Mouse (Mus musculus) ES-E14 (cell line): ENCODE measurements at regions not wholly inside any gene's neighbourhood (a gene's known extent, or its start where the extent isn't known, plus 50 kb on each side); places are given as distances from the start of the nearest gene placed in this dataset.
A peak's percentile ranks its signal among the peaks of the same experiment; 100 is the strongest.
"Not testable (repeated sequence)": the region's sequence is repeated elsewhere in the genome, so short reads cannot be mapped to it uniquely, and the experiment has no call there.

ENCODE experiments used
- DNase-seq: peaks from one replicate; pipeline ENCODE4 v3.0.0-alpha.2; 2013; ENCODE audit warnings: low read depth, low spot score
- H3K27ac ChIP-seq: 2 replicates; pipeline ENCODE4 v1.5.1; 2012; ENCODE audit warnings: low read depth, mild to moderate bottlenecking, low read length, moderate library complexity, mixed read lengths; ENCODE audit not compliant: poor library complexity, insufficient read depth, severe bottlenecking
- H3K36me3 ChIP-seq: 2 replicates; pipeline ENCODE4 v1.6.1; 2012; ENCODE audit warnings: mild to moderate bottlenecking, low read length, moderate library complexity, mixed read lengths; ENCODE audit not compliant: control insufficient read depth, poor library complexity, insufficient read depth, severe bottlenecking
- H3K4me1 ChIP-seq, 2 experiments: fragments of 150-350 bp in 1 of 2; sonication (generic) in 1 of 2; 2 replicates each; pipeline ENCODE4 v1.6.1; 2012; ENCODE audit warnings: low read length in 2 of 2, mild to moderate bottlenecking in 1 of 2, mixed read lengths in 1 of 2; ENCODE audit not compliant: control insufficient read depth in 2 of 2, insufficient read depth in 2 of 2, poor library complexity in 1 of 2
- H3K4me3 ChIP-seq, 2 experiments: fragments of 150-350 bp in 1 of 2; sonication (generic) in 1 of 2; 2 replicates each; pipeline ENCODE4 v1.5.1; 2012; ENCODE audit warnings: low read length in 2 of 2, low read depth in 1 of 2, mild to moderate bottlenecking in 1 of 2, mixed read lengths in 1 of 2; ENCODE audit not compliant: insufficient read depth in 1 of 2, poor library complexity in 1 of 2, severe bottlenecking in 1 of 2
- H3K9ac ChIP-seq: 2 replicates; pipeline ENCODE4 v1.6.1; 2012; ENCODE audit warnings: low read depth, mild to moderate bottlenecking, low read length, mixed read lengths; ENCODE audit not compliant: poor library complexity, insufficient read depth, severe bottlenecking
- H3K9me3 ChIP-seq: fragments of 150-350 bp; sonication (generic); 2 replicates; pipeline ENCODE4 v1.6.1; 2012; ENCODE audit warnings: low read depth, mild to moderate bottlenecking, low read length; ENCODE audit not compliant: control insufficient read depth, insufficient read depth
- CHD2 ChIP-seq: IDR thresholded peaks from 2 replicates; pipeline ENCODE4 v1.6.1; 2014; ENCODE audit warnings: mild to moderate bottlenecking, low read depth, low read length, inconsistent platforms
- HCFC1 ChIP-seq: IDR thresholded peaks from 2 replicates; pipeline ENCODE4 v1.6.1; 2012; ENCODE audit warnings: low read length, inconsistent platforms, borderline replicate concordance; ENCODE audit not compliant: insufficient read depth
- MAFK ChIP-seq: IDR thresholded peaks from 2 replicates; pipeline ENCODE4 v1.6.1; 2014; ENCODE audit warnings: mild to moderate bottlenecking, low read depth, low read length, inconsistent platforms; ENCODE audit not compliant: insufficient read depth
- ZC3H11A ChIP-seq: IDR thresholded peaks from 2 replicates; pipeline ENCODE4 v1.6.1; 2012; ENCODE audit warnings: low read depth, mild to moderate bottlenecking, inconsistent platforms, low read length, borderline replicate concordance
- ZNF384 ChIP-seq: IDR thresholded peaks from 2 replicates; pipeline ENCODE4 v1.6.1; 2012; ENCODE audit warnings: low read depth, low read length, inconsistent platforms
- in situ Hi-C, 2 experiments: fragments of 600-800 bp; cut with MboI; formaldehyde crosslinking; loops; one replicate each; pipeline ENCODE4 v1.15.1; 2025; ENCODE audit warnings: low sequenced_read_pairs in 2 of 2, inconsistent platforms in 1 of 2; ENCODE audit not compliant: unreplicated experiment in 2 of 2

DNA sequence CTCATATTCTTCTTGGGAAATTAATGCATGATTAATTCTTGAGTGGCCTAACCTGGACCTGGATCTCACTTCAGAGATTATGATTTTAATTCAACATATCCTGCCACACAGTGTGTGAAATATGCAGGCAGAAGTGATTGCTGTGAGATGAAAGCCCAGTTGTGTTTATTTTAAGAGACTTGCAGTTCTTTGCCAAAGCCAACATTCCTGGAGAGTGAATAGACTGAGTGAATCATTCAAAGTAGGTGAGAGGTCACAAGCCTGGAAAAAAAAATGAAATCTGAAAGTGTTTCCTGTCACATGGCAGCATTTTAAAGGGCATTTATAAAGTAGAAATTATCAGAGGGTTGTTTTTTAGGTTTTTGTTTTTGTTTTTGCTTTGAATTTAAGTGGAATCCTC lies 412.9 kb upstream of the 4930578C19Rik start:
- H3K4me1 ChIP-seq, result no peaks in the 10 kb centered on the region
- H3K27ac ChIP-seq, result no peak overlapping the region
- no peak overlapping the region for H3K4me3 ChIP-seq
- no peaks in the 10 kb centered on the region for H3K36me3 ChIP-seq
- H3K9me3 ChIP-seq, result no peaks in the 10 kb centered on the region
- no peak overlapping the region for H3K9ac ChIP-seq
- in situ Hi-C loops, result no loop called here
- TF ChIP-seq ZC3H11A, result no peak
- no peak for TF ChIP-seq CHD2
- no peak for TF ChIP-seq MAFK
- no peak for TF ChIP-seq ZNF384
- no peak for DNase-seq

DNA sequence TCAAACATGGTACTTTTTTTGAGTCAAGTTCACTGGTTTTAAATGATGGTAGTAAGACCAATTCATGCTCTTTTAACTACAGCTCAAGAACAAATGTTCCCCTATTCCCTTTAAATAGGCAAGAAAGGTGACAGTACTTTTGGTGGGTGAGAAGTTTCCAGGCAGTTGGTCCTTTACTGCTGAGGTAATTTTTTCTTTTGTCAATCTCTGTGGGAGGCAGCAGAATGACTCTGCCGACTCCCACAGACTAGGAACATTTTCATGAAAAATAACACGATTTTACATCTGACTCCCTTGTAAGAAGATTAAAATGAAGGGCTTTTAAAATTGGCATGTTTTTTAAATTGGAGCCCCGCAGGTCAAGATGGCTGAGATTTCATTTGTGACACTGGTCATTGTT lies 377.5 kb upstream of the 4930578C19Rik start:
- H3K9ac ChIP-seq, result no peak overlapping the region
- TF ChIP-seq ZC3H11A (no peak), ZNF384 (no peak), HCFC1 (no peak), CHD2 (no peak), MAFK (no peak)
- H3K36me3 ChIP-seq, result no peaks in the 10 kb centered on the region
- no peaks in the 10 kb centered on the region for H3K9me3 ChIP-seq
- no peak for DNase-seq
- H3K27ac ChIP-seq, result no peak overlapping the region
- H3K4me3 ChIP-seq, result no peak overlapping the region
- in situ Hi-C loops, result no loop called here
- H3K4me1 ChIP-seq, result no peaks in the 10 kb centered on the region

DNA sequence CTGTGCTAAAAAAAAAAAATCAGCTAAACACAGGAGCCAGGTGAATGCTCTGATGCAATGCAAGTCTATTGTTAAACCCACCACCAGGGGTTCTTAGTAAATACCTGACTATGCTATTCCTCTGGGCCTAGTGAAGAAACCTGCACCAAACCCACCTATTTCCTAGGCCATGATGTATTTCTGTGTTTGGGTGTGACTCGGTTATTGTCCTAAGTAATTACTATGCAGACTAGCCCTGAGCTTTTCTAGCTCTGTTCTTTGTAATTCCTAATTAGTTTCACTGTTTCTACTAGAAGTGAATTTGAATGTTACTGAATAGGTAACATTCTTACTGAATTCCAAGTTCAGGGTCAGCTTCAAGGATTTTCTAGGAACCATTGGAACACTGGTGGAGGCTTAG lies 363.8 kb upstream of the 4930578C19Rik start:
- H3K4me3 ChIP-seq, H3K9ac ChIP-seq, DNase-seq, H3K4me1 ChIP-seq, H3K36me3 ChIP-seq, in situ Hi-C loops, H3K9me3 ChIP-seq: not testable (repeated sequence)
- peak overlapping the region; percentile 62; the same call in 1 of the 2 replicates for H3K27ac ChIP-seq

DNA sequence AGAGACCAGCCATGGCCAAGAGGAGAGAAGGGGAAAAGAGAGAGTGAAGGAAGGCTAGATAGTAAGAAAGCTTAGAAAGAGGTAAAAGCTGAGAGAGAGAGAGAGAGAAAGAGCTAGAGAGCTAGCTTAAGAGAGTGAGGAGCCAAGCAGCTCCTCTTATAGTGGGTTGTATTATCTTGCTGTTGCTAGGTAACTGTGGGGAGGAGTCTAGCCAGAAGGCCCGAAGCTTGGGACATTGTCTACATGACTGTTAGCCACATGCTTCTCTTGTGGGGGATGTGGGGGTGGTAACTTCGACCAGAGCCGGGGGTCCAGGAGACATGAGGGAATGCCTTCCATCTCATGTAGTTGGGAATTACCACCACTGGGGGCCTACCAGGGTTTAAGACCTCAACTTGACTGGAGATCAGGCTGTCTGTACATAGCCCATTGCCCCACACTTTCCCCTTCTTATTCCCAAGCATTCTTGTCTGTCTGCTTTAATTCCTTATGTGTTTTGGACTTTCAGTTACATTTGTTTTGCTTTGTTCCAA lies 353.3 kb upstream of the 4930578C19Rik start:
- no peaks in the 10 kb centered on the region for H3K36me3 ChIP-seq
- no peaks in the 10 kb centered on the region for H3K9me3 ChIP-seq
- no peak for DNase-seq
- TF ChIP-seq CHD2, result no peak
- no peak for TF ChIP-seq ZC3H11A
- TF ChIP-seq ZNF384, result no peak
- TF ChIP-seq MAFK, result no peak
- no peak for TF ChIP-seq HCFC1
- no peak overlapping the region for H3K9ac ChIP-seq
- no peak overlapping the region for H3K4me3 ChIP-seq
- no peak overlapping the region for H3K27ac ChIP-seq
- no peaks in the 10 kb centered on the region for H3K4me1 ChIP-seq
- in situ Hi-C loops, result no loop called here
